Mouse (Mus musculus): ENCODE measurements around the gene Myl6b.

Myl6b gene

DNA sequence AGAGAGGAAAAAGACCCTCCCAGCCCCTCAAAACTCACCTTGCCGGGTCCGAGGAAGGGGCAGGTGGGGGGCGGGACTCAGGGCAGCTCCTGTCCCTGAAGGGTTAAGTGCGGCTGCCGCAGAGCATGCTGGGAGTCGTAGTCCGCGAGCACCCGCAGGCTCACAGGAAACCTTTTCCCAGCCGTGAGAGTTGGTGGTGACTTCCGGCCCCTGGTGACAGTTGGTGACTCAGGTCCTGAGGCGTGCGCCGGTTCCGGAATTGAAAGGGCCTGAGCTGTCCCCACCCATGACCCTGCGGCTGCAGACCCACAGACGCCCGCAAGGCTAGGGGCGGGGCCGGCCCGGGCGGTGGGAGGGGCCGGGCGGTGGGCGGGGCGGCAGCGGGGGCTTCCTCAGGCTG is at the start of gene Myl6b:
Myl6b (minus strand) TSS at position 96 of the 400 bp plus-strand sequence.
- peak; percentile 99 for DNase-seq (ENCODE audit: inconsistent ontology term)

DNA sequence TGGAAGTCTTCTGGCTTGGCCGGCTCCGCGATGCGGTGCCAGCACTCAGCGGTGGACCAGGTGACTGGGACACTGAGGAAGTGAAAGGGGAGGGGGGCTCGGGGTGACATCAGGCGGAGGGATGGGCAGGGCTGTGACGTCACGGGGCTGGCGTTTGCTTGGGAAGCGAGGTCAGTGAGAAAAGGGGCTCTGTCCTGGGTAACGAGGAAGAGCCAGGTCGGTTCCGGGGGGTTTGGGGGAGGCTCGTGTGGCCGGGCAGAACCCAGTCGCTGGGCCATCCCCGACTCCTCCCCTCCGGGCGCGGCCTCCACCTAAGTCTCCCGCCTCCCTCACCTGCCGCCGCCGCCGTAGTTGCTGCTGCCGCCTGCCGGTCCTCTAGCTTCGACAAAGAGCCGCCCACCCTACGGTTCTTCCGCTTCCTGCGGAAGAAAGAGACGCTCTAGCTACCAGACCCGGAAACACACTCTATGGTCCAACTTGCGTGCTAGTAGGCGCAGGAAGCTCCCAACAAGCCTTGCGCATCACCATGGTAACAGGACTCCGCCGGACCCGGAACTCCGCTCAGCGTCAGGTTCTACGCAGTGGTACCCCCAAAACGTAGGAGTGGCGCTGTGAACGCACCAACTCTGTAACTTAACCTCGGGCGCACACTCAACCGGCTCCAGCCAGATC is 49.0 kb upstream of the Myl6b start, which contains the start of gene Zc3h10:
Zc3h10 (minus strand) TSS at position 414 of the 672 bp plus-strand sequence.
- DNase-seq (ENCODE audit: inconsistent ontology term): peak; percentile 97

DNA sequence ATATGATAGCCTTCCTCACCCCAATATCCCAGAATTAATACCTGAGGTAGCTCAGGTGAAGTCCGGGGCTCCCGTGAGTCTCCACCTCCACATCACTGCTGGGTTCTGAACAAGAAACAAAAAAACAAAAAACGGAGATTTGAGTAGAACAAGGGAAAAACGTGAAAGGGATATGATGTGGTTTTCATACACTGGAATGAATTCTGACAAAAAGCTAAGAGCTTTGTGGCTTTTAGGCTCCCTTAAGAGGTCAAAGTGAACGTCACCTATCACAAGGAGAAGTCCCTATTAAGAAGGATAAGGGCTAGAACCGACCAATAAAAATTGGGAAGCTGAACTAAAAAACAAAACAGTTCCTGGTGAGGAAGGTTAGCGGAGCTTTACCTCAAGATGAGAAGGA is 48.3 kb upstream of the Myl6b start:
- no peak for DNase-seq (ENCODE audit: inconsistent ontology term)

DNA sequence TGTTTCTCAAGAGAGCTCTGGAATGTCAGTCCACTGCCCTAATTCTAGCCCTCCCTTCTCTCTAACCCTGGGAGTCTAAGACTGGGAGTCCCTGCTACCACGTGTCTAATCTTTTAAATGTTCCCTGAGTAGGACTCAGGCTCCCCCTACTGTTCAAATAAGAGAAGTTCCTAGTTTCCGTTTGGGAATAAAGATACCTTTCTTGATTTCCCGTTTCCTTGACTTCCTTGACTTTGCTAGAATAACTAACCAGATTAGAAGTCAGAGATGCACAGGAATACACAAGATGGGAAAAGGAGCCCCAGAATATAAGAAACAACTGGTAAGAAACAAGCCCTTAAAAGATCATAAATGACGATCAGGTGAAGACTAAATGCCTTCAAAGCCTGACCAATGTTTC is 47.9 kb upstream of the Myl6b start:
- peak; percentile 66 for DNase-seq (ENCODE audit: inconsistent ontology term)

DNA sequence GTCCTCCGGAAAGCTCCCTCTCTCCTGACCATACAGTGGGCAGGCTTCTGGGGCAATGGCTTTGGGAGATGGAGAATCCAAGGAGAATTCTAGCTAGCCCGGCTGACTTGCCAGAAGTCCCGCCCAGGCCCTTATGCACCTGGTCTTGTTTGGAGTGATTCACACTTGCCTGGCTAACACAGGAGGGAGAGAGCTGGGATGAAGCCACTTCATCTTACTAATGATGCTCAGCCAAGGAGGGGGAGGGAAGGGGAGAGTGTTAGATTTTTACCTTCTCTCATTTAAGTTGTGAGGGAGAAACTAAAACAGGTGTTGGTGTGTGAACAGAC is 47.0 kb upstream of the Myl6b start:
- no peak for DNase-seq (ENCODE audit: inconsistent ontology term)

DNA sequence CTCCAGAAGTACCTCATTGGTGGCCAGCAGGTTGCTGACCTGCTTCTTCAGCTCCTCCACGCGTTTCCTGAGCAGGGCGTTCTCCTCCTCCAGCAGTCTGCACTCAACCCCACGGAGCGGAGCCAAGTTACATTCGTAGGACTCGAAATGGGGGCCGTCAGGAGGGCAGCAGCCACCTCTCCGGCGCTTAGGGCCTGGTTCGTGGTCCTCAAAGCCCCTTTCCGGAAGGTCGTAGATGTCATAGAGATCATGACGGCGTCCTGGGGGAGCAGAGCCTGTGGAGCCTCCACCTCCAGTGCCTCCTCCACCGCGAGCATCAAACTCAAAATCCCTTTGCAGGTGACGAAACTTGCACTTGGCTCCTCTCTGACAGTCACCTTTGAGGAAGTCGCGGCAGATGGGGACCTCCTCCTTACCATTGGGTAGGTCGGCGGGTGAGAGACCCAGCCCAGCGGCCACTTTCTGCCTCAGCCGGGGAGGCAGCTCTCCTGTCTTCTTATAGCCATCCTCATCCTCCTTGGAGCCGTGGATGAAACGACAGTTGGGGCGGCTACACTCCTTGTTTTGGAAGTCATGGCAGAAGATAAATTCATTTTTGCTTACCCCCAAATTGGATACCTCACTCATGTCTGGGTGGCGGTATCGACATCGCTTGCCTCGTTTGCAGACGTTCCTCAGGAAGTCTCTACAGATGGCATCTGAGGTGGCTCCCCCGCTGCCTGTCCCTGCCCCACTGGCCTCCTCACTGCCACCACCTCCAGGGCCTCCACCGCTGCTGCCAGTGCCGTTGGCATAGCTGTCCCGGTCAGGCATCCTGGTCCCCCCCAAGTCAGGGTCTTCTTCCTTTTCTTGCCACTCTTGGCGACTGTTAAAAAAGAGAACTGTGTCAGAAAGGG is 46.4 kb upstream of the Myl6b start:
- no peak for DNase-seq (ENCODE audit: inconsistent ontology term)

DNA sequence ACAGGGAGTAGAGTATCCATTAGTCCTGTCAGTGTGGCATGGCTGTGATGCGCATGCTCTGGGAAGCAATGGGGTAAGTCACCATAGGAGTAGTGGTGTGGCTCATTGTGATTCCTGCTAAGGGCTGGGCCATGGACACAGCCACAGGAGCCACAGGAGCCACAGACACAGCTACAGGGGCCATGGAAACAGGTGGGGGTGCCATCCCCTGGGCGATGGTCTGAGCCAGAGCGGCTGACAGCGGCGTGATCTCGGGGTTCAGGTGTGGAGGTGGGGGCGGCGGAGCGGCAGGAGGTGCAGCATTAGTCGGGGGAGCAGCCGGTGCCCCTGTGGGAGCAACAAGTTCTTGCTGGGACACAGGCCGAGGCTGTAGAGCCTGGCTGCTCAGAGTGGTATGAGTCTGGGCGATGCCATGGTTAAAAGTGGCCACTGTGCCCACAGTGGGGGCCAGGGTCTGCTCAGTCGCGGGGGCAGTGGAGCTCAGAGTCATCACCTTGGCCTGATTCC is 45.7 kb upstream of the Myl6b start:
- DNase-seq (ENCODE audit: inconsistent ontology term): no peak

DNA sequence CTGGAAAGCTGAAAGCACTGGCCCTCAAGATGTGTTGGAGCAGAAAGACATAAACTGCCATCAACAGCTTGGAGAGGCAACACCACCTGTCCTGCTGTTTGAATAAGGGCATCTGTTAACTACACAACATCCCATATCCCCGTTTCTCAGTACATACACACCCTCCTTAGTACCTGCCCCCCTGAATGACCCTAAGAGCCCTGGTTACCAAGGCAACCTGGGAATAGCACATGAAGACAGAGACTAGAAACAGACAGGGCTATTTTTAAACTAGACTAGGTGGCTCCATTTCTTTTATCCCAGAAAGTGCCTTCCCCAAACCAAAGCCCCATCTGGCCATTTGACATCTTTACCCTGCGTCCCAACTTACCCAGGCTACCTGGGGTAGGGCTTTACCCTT is 44.6 kb upstream of the Myl6b start:
- no peak for DNase-seq (ENCODE audit: inconsistent ontology term)

DNA sequence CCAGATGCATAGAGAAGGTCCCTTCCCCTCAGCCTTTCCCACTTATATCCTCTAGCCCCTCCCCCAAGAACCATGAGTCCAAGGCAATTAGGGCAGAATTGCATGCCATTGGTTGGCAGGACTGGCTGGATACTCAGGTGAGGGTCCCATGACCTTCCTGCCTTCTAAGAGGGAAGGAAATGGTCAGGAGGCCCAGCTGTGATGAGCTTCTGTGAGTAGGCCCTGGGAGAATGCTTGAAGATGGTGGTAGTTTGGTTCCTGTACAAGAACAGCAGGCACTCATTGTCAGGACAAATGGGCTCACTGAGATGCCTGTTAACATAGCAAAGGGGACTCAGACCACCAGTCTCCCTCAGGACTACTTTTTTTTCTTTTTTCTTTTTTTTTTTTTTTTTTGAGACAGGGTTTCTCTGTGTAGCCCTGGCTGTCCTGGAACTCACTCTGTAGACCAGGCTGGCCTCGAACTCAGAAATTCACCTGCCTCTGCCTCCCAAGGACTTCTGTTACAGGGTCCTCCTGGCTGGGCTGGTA is 39.9 kb upstream of the Myl6b start:
- no peak for DNase-seq (ENCODE audit: inconsistent ontology term)

DNA sequence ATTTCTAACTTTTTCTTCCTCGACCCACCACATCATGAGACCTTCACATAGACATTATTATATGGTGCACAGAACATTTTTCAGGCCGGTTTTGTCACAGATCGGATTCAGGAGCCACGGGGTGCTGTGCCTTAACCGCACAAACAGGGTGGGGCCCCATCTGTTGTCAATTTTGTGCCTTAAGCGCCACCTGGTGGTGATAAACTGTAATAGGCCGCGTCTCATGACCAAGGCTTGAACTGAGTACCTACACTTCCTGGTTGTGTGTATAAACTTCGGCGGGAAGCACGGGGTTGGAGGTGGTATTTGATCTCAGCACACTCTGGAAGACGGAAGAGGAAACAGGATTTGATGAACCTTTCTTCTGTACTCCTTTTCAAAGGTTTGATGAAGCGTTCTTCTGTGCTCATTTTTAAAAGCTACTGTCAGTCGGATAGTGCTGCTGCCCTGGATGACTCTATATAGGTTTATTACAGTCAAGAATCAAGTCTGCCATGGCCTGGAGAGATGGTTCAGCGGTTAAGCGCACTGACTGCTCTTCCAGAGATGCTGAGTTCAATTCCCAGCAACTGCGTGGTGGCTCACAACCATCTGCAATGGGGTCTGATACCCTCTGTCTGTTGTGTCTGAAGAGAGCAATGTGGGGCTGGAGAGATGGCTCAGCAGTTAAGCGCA is 37.9 kb upstream of the Myl6b start:
- DNase-seq (ENCODE audit: inconsistent ontology term): peak; percentile 83

DNA sequence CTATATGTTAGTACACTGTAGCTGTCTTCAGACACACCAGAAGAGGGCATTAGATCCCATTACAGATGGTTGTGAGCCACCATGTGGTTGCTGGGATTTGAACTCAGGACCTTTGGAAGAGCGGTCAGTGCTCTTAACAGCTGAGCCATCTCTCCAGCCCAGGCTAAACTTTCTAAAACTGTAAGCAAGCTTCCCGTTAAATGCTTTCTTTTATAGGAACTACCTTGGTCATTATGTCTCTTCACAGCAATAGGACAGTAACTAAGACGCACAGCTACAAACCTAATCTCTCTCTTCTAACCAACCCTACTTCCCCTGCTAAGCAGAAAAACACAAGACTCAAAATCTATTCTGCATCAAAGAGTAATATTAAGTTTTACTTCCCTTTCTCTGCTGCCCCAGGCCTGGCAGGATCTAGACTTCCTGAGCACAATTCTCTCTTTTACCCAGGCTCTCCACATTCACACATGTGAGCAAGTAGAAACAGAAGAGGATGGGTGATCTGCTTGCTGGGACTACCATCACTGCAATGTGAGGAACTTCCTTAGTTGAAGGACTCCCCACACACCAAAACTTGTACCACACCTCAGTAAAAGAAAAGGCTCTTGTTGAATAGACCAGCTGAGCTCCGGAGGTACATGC is 37.3 kb upstream of the Myl6b start:
- DNase-seq (ENCODE audit: inconsistent ontology term): no peak

DNA sequence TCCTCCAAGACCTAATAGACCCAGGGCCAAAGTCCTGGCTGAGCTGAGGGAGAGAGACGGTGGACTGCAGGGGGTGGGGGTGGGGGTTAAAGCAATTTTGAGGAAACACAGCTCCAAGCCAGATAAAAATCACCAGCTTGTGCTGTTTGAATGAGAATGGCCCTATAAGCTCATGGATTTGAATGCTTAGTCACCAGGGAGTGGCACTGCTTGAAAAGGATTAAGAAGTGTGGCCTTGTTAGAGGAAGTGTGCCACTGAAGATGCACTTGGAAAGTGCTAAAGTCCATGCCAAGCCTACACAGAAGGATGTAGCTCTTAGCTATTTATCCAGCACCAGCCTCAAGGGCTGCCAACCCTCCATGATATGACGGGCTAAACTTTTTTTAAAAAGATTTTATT is 36.7 kb upstream of the Myl6b start:
- no peak for DNase-seq (ENCODE audit: inconsistent ontology term)

DNA sequence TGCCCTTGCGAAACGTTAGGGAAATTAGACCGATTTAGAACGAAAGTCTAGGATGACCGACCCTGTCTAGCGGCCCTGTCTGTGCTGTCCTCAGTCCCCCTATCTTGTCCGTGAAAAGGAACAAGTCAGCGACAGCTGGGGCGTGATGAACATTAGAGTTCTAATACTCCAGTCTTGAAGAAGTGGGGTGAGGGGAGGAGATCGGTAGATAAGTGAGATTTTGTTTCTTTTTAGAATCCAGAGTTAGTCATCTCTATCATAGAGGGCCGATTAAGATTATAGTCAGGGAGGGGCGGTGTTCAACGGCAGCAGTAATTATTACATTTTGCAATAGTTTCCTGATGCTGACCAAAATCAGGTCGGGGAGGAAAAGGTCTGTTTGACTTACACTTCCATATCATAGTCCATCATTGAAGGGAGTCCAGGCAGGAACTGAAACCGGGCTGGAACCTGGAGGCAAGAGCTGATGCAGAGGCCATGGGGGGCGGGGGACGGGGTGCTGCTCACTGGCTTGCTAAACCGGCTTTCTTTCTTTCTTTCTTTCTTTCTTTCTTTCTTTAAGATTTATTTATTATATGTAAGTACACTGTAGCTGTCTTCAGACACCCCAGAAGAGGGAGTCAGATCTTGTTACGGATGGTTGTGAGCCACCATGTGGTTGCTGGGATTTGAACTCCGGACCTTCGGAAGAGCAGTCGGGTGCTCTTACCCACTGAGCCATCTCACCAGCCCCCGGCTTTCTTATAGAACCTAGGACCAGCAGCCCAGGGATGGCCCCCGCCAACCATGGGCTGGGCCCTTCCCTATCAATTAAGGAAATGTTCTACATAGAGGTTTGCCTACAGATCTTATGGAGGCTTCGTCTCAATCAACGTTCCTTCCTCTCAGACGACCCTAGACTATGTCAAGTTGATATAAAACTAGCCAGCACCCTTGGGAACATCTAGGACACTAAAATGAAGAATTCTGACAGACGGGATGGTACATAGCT is 28.2 kb upstream of the Myl6b start:
- DNase-seq (ENCODE audit: inconsistent ontology term): peak; percentile 7

DNA sequence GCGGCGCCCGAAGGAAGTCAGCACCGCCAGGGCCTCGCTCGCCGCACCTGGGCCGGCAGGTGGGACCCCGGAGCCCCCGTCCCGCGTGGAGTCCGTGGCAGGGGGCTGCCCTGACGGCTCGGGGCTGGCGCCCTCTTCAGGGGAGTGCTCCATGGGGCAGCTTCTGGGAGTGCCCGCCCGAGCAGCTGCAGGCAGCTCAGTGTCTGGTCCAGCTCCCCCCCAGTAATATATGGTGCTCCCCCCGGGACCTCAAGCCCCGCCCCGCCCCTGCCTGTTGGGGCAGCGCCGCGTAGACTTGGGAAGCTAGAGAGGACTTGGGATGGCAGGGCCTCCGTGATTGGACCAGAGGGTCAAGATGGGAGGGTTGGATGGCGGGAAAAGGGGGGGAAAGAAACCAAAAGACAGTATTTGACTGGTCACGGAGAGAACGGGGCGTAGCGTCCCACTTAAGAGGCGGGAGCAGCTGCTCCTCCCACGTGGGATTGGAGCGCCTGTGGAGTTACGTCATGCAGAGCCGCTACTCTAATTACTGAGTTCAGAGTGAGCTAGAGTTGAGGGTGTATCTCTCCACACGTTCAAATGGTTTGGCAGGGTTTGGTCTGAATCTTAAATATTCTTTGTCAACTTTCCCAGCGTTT is 27.3 kb upstream of the Myl6b start, which contains the start of gene Esyt1:
Esyt1 (minus strand) TSS at position 201 of the 638 bp plus-strand sequence.
- DNase-seq (ENCODE audit: inconsistent ontology term): peak; percentile 100

DNA sequence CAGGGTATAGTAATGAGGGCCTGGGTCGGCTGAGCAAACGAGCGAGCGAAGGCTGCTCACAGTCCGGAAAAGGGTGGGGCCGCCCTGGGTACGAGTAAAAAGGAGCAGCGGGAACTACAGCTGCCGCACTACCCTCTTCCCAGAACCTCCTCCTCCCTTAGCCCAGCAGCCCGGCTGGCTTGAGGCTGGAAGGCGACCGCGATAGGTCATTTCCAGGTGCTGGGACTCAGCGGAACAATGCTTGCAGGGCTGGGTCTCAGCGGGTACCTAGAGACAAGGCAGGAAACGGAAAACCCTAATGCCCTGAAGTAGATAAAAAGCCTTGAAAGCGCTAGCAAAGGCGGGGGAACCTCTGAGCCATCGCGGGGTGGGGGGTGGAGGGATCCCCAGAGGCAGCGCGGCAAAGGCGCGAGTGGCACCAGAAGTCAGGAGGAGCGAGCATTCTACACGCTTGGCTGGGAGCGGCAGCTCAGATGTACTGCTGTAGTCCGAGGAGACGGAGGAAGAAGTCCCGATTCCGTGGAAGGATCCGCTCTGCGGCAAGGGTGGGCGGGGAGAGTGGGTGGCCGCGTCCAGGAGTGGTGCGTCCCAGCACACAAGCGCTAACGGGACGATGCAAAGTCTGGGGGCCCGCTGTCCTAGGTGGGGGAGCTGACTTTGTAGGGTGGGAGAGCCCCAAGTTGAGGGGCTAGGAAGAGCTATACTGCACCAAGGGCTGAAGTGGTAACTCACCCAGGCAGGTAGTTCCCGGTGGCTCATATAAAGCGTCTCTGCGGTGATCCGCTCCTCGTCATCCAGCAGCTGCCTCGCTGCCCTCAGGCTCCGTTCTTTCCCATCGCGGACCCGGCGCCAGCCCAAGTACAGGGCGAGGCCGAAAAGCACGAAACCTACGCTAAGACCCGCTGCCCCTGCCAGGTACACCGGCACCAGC is 26.5 kb upstream of the Myl6b start:
- peak; percentile 60 for DNase-seq (ENCODE audit: inconsistent ontology term)

DNA sequence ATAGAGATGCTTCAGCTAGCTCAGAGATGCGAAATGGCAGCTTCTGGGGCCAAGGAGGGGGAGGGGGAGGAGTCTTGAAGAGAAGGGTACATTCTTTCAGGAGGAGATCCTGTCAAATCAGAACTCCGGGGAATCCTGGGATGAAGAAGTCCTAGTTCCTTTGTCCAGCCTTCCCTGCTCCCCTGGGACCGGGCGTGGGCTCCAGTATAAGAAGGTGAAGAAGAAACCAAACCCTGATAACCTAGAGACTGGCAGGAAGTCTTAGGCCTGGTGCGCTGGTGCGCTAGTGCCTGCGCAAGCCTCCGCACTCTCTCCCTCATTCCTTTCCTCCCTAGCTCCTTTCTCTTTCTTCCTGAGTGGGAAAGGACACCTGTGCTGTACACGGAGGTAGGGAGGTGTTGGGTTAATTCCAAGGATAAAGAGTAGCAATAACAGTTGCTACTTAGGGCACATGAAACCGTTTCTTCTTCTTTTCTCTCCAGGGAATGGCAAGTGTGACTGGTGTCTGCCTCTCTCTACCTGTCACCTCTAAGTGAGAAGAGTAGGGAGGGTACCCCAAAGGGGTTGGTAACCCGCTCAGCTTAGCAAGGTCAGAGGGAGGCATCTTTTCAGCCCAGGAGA is 25.7 kb upstream of the Myl6b start:
- peak; percentile 18 for DNase-seq (ENCODE audit: inconsistent ontology term)

DNA sequence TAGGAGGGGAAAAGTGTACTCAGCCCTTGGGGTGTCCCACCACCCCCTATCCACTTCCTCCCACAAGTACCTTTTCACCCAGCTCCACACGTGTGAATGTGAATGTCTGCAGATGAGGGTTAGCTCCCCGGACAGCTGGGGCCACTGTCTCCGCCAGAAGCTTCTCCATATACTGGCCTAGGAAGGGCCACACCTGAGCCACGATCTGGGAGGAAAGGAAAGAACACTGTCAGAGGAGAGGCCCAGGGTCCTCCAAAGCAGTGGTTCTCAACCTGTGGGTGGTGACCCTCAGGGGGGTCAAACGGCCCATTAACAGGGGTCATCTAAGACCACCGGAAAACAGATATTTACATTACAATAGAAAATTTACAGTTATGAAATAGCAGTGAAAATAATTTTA is 23.9 kb upstream of the Myl6b start:
- DNase-seq (ENCODE audit: inconsistent ontology term): no peak

DNA sequence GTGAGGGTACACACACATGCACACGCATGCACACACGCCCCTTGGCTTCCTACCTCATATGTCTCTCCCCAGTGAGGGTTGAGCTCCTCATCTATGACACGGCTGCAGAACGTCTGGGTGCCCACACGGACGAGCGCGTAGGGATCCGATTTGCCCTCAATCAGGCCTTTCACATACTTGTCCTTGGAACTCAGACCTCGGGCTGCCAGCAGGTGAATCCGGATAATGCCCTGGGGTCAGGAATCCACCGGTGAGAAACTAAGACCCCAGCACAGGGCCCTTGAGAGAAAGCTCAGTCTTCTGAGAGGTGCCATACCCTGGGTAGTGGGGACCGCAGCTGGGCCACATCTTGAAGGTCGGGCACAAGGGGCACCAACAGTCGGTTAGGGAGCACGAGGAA is 22.1 kb upstream of the Myl6b start:
- no peak for DNase-seq (ENCODE audit: inconsistent ontology term)

Measured in Muller cell, postnatal 12 days (primary cell).